Mouse (Mus musculus) spleen, adult 12 weeks (tissue): ENCODE measurements around the gene Brd7.

Experiments used
- DNase-seq: peaks from one replicate; pipeline ENCODE4 v3.0.0; 2022; ENCODE audit warnings: low spot score

The Brd7 gene

GRCm38 (mm10) chr8:88309274-88309873 lies 52.6 kb downstream of the Brd7 start:
- no peak for DNase-seq

GRCm38 (mm10) chr8:88307736-88308135 lies 54.3 kb downstream of the Brd7 start:
- no peak for DNase-seq

GRCm38 (mm10) chr8:88306511-88306910 lies 55.5 kb downstream of the Brd7 start:
- DNase-seq = no peak

- no peak for DNase-seq
Observed at GRCm38 (mm10) chr8:88305814-88306213, 56.2 kb downstream of the Brd7 start.

- DNase-seq = no peak
Observed at GRCm38 (mm10) chr8:88301589-88302437, 60.2 kb downstream of the Brd7 start.

- DNase-seq = no peak
Observed at GRCm38 (mm10) chr8:88299907-88300603, 61.9 kb downstream of the Brd7 start.

GRCm38 (mm10) chr8:88298733-88299103 lies 63.3 kb downstream of the Brd7 start:
- no peak for DNase-seq

GRCm38 (mm10) chr8:88297976-88298732 lies 63.8 kb downstream of the Brd7 start:
- DNase-seq = no peak

- no peak for DNase-seq
Observed at GRCm38 (mm10) chr8:88294977-88295376, 67.0 kb downstream of the Brd7 start.

- DNase-seq = no peak
Observed at GRCm38 (mm10) chr8:88293590-88294356, 68.2 kb downstream of the Brd7 start.

- no peak for DNase-seq
Observed at GRCm38 (mm10) chr8:88292926-88293325, 69.1 kb downstream of the Brd7 start.

GRCm38 (mm10) chr8:88291305-88291690 lies 70.7 kb downstream of the Brd7 start:
- no peak for DNase-seq

GRCm38 (mm10) chr8:88290326-88291304 lies 71.4 kb downstream of the Brd7 start:
- DNase-seq = no peak

- DNase-seq = no peak
Observed at GRCm38 (mm10) chr8:88289901-88290300, 72.1 kb downstream of the Brd7 start.

GRCm38 (mm10) chr8:88288622-88289242 lies 73.3 kb downstream of the Brd7 start:
- DNase-seq = no peak

- no peak for DNase-seq
Observed at GRCm38 (mm10) chr8:88286421-88286960, 75.5 kb downstream of the Brd7 start.

GRCm38 (mm10) chr8:88285469-88286356 lies 76.3 kb downstream of the Brd7 start:
- DNase-seq = no peak

GRCm38 (mm10) chr8:88284738-88285137 lies 77.3 kb downstream of the Brd7 start:
- DNase-seq = no peak
